31 mouse cellular contexts compared by ENCODE assay signal in the genomic region with DNA sequence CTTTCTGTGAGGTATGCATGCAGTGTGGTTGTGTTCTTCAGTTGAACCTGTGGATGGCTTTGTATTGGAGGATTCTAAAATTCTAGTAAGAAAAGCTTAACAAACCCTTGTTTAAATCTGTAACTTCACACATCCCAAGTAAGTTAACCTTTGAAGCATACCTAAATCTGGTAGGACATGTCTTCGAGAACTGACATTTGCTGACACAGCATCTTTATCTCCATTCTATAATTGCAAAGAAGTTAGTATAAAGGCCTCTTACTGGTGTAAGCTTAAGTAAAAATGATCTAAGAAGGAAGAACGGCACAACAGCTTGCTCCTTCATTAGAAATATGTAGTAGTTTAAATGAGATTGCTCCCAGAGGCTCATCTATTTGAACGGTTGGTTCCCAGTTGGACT.
"Had no signal": no experiment of that assay in that cellular context is flagged by ENCODE, and none has a peak within 500 bp of the region (broad histone marks: within the 10 kb centered on the region; RNA-seq: fewer than 3 reads in every experiment).

No protein-coding gene starts in this region.

- H3K9me3 ChIP-seq: limb, embryonic 10.5 days; limb, embryonic 12.5 days; limb, embryonic 13.5 days; limb, embryonic 15.5 days; liver, embryonic 12.5 days; liver, embryonic 13.5 days; liver, embryonic 15.5 days; lung, embryonic 15.5 days; megakaryocyte, embryonic 14.5 days; midbrain, embryonic 10.5 days; midbrain, embryonic 12.5 days; midbrain, embryonic 13.5 days; midbrain, embryonic 15.5 days had no signal

- H3K4me1 ChIP-seq: limb, embryonic 10.5 days; limb, embryonic 12.5 days; liver, embryonic 12.5 days; liver, embryonic 13.5 days; liver, embryonic 15.5 days; megakaryocyte, embryonic 14.5 days; midbrain, embryonic 10.5 days; midbrain, embryonic 12.5 days had no signal

- ATAC-seq: liver, embryonic 12.5 days; liver, postnatal 0 days; lung, postnatal 0 days; midbrain, embryonic 13.5 days; midbrain, embryonic 15.5 days; midbrain, embryonic 16.5 days had no signal

- H3K9ac ChIP-seq: limb, embryonic 12.5 days; limb, embryonic 13.5 days; limb, embryonic 15.5 days; liver, embryonic 12.5 days; liver, embryonic 13.5 days; liver, embryonic 14.5 days; liver, embryonic 15.5 days; liver, postnatal 0 days; lung, embryonic 14.5 days; lung, embryonic 15.5 days; midbrain, embryonic 12.5 days; midbrain, embryonic 13.5 days; midbrain, embryonic 15.5 days had no signal

- H3K4me2 ChIP-seq: limb, embryonic 12.5 days; limb, embryonic 13.5 days; limb, embryonic 15.5 days; liver, embryonic 11.5 days; liver, embryonic 12.5 days; liver, embryonic 13.5 days; liver, embryonic 15.5 days; lung, embryonic 14.5 days; lung, embryonic 15.5 days; midbrain, embryonic 11.5 days; midbrain, embryonic 12.5 days; midbrain, embryonic 13.5 days; midbrain, embryonic 15.5 days had no signal

- H3K4me3 ChIP-seq: limb, embryonic 10.5 days; limb, embryonic 12.5 days; limb, embryonic 13.5 days; limb, embryonic 15.5 days; liver, embryonic 12.5 days; liver, embryonic 13.5 days; liver, embryonic 15.5 days; lung, embryonic 15.5 days; megakaryocyte, embryonic 14.5 days; midbrain, embryonic 10.5 days; midbrain, embryonic 12.5 days; midbrain, embryonic 13.5 days; midbrain, embryonic 15.5 days; myocyte had no signal

- H3K27me3 ChIP-seq: limb, embryonic 12.5 days; limb, embryonic 13.5 days; limb, embryonic 15.5 days; liver, embryonic 12.5 days; liver, embryonic 13.5 days; liver, embryonic 15.5 days; lung, embryonic 15.5 days; megakaryocyte, embryonic 14.5 days; midbrain, embryonic 12.5 days; midbrain, embryonic 13.5 days; midbrain, embryonic 15.5 days had no signal

- H3K36me3 ChIP-seq: limb, embryonic 10.5 days; limb, embryonic 12.5 days; limb, embryonic 13.5 days; limb, embryonic 15.5 days; liver, embryonic 12.5 days; liver, embryonic 13.5 days; liver, embryonic 15.5 days; lung, embryonic 15.5 days; midbrain, embryonic 10.5 days; midbrain, embryonic 12.5 days; midbrain, embryonic 13.5 days; midbrain, embryonic 15.5 days had no signal

- H3K27ac ChIP-seq: limb, embryonic 10.5 days; limb, embryonic 12.5 days; limb, embryonic 13.5 days; limb, embryonic 15.5 days; liver, embryonic 12.5 days; liver, embryonic 13.5 days; liver, embryonic 14.5 days; liver, embryonic 15.5 days; lung, embryonic 15.5 days; macrophage; midbrain, embryonic 10.5 days; midbrain, embryonic 12.5 days; midbrain, embryonic 13.5 days; midbrain, embryonic 15.5 days had no signal

- DNase-seq: left cerebral cortex, postnatal 4 days; liver; liver, embryonic 13.5 days; liver, postnatal 0 days; lung, adult 18-20 months; lung, adult 2 months; lung, embryonic 14.5 days; lung, postnatal 10 days; lung, postnatal 14 days; lung, postnatal 36 days; lung, postnatal 4 days; midbrain, embryonic 14.5 days had no signal
